Mouse (Mus musculus): ENCODE measurements around the gene Inka2. TPM values are rescaled to one million over a fixed set of nuclear protein-coding genes. Genes with fewer than 3 reads are reported as not detected.

The Inka2 gene
- polyA plus RNA-seq, 1 experiment from 2014 or later = 9.2 TPM

DNA sequence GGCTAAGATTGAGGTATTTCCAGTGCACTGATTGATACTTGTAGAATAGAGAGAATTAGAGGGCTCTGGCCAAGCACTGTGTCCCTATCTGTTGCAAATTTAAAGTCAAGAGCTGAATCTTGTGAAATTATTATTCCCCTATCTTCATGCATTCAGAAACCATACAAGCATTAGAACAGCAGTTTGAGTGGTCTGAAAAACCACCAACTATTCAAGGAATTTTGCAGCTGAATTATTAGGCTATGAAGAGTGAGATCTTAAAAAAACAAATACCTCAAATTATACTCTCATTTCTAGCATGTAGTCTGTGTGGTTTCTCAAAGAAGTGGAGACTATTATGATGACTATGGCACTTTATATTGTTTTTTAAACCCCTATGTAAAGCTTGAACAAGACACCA, 30.9 kb downstream of the Inka2 start:
- H3K9me3 ChIP-seq (replicated peaks) = no peaks in the 10 kb centered on the region
- peaks cover 29% of the 10 kb centered on the region for H3K36me3 ChIP-seq
- no peaks in the 10 kb centered on the region for H3K4me1 ChIP-seq
- H3K9ac ChIP-seq (replicated peaks) = no peak overlapping the region
- H3K4me2 ChIP-seq = no peak overlapping the region
- H3K27ac ChIP-seq (replicated peaks) = no peak overlapping the region
- H3K27me3 ChIP-seq (replicated peaks) = no peaks in the 10 kb centered on the region
- H3K4me3 ChIP-seq (replicated peaks) = no peak overlapping the region
- ATAC-seq (ENCODE audit: low FRiP score) = no peak

DNA sequence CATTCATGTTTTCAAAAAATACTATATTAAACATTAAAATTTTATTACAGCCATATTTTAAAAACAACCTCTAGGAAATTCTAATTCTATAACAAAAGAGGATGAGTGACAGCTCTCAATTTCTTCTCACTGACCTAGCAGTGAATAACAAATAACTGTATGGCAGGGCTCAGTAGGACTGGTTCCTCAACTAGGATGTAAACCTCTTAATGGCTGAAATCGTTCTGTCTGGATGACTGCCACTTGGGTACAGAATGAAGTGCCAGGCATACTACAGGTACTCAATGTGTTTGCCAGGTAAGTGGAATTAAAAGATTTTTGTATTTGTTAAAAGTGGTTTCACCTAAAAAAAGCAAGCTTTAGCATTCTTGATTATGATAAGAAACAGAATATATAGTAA, 31.7 kb downstream of the Inka2 start:
- WGBS = 89% methylated on average over 1 of the region's 1 CpGs
- H3K27me3 ChIP-seq (replicated peaks) = no peaks in the 10 kb centered on the region

DNA sequence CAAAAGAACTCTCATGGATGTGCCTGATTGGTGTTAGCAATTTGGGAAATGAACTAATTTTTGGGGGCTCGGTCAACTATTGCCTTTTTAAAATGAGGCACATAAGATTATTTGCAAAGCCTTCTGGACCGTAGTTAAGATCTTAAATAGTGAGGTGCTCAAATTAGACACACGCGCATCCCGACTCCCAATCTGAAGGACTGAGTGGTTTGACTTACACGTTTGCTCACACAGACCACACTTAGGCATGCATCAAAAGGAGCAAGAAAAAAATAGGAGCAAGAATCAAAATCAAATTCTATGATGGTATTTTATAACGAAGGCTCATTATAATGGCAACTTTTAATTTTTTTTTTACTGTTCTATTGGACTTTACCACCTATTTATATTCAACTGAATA, 32.7 kb downstream of the Inka2 start:
- Histone ChIP-seq H3K27ac (replicated peaks) (no peak overlapping the region), H3K4me2 (no peak overlapping the region), H3K9ac (replicated peaks) (no peak overlapping the region), H3K4me1 (no peaks in the 10 kb centered on the region), H3K9me3 (replicated peaks) (no peaks in the 10 kb centered on the region), H3K27me3 (replicated peaks) (no peaks in the 10 kb centered on the region), H3K36me3 (peaks cover 24% of the 10 kb centered on the region), H3K4me3 (replicated peaks) (no peak overlapping the region)
- ATAC-seq (ENCODE audit: low FRiP score) = no peak
- 98% methylated on average over 7 of the region's 7 CpGs for WGBS

More for the DNA sequence above, 31.7 kb downstream of the Inka2 start:
- Histone ChIP-seq H3K9me3 (replicated peaks) (no peaks in the 10 kb centered on the region), H3K4me2 (no peak overlapping the region), H3K4me3 (replicated peaks) (no peak overlapping the region), H3K27ac (replicated peaks) (no peak overlapping the region), H3K9ac (replicated peaks) (no peak overlapping the region), H3K36me3 (peaks cover 24% of the 10 kb centered on the region), H3K4me1 (no peaks in the 10 kb centered on the region)
- no peak for ATAC-seq (ENCODE audit: low FRiP score)

DNA sequence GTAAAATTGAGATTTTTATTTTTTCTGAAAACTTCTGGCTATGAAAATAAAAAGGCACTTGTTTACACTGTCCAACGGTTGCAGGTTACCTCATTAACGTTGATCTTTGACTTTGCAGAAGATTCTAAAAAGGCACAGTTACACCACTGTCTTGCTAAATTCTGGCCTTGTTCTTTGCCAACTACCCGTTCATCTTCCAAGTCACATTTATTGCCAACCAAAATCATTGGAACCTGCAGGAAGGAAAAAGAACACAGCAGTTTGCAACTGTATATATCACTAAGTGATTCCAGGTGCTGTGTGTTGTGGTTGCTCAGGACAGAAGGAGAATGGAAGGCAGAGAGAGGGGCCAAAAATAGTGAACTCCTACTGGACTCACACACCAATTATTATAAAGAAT, 33.3 kb downstream of the Inka2 start:
- ATAC-seq (ENCODE audit: low FRiP score) = no peak
- no peak overlapping the region for H3K4me3 ChIP-seq (replicated peaks)
- 96% methylated on average over 3 of the region's 3 CpGs for WGBS
- H3K36me3 ChIP-seq = peaks cover 24% of the 10 kb centered on the region
- H3K27ac ChIP-seq (replicated peaks) = no peak overlapping the region
- no peaks in the 10 kb centered on the region for H3K9me3 ChIP-seq (replicated peaks)
- no peak overlapping the region for H3K9ac ChIP-seq (replicated peaks)
- no peak overlapping the region for H3K4me2 ChIP-seq
- H3K27me3 ChIP-seq (replicated peaks) = no peaks in the 10 kb centered on the region
- H3K4me1 ChIP-seq = no peaks in the 10 kb centered on the region

DNA sequence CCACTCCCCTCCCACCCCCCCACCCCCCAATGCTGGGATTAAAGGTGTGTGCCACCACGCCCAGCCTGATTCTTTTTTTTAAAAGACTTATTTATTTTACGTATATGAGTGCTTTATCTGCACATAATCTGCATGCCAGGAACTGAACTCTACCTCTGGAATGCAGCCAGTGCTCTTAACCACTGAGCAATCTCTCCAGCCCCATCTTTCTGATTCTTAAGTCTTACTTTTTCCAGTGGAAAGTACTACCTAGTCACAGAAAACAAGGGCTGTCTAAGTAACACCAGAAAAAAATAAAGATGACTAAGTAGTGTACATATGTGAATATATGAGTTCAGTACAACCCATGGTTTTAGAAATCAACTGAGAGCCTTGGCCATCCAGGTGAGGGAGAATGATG, 42.1 kb downstream of the Inka2 start:
- Histone ChIP-seq H3K9ac (replicated peaks) (no peak overlapping the region), H3K27me3 (replicated peaks) (no peaks in the 10 kb centered on the region), H3K4me1 (no peaks in the 10 kb centered on the region), H3K36me3 (peaks cover 4% of the 10 kb centered on the region; the same call in 1 of the 2 replicates), H3K9me3 (replicated peaks) (no peaks in the 10 kb centered on the region), H3K4me3 (replicated peaks) (no peak overlapping the region), H3K27ac (replicated peaks) (no peak overlapping the region), H3K4me2 (no peak overlapping the region)
- ATAC-seq (ENCODE audit: low FRiP score) = no peak
- WGBS = 98% methylated on average over 2 of the region's 2 CpGs

DNA sequence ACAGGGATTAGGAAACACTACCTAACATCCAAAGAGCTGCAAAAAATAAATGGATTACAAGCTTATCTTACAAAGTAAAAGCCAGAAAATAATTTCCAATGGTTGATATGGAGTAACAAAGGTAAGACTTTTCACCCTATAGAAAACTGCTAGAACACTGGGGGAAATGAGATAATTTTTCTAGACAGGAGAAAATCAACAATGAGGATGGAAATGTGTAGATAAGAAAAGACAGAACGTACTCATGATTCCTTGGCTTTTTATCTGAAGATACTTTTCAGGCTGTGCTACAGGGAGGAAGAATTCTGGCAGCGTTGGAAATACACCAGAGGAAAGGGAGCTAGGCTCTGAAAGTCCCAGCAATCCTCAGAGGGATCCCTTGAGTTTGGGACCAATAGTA, 46.4 kb downstream of the Inka2 start:
- Histone ChIP-seq H3K9ac (replicated peaks) (no peak overlapping the region), H3K36me3 (peaks cover 4% of the 10 kb centered on the region; the same call in 1 of the 2 replicates), H3K4me3 (replicated peaks) (no peak overlapping the region), H3K4me2 (no peak overlapping the region), H3K4me1 (no peaks in the 10 kb centered on the region), H3K9me3 (replicated peaks) (no peaks in the 10 kb centered on the region), H3K27me3 (replicated peaks) (no peaks in the 10 kb centered on the region), H3K27ac (replicated peaks) (no peak overlapping the region)
- no peak for ATAC-seq (ENCODE audit: low FRiP score)
- WGBS = 92% methylated on average over 2 of the region's 2 CpGs

DNA sequence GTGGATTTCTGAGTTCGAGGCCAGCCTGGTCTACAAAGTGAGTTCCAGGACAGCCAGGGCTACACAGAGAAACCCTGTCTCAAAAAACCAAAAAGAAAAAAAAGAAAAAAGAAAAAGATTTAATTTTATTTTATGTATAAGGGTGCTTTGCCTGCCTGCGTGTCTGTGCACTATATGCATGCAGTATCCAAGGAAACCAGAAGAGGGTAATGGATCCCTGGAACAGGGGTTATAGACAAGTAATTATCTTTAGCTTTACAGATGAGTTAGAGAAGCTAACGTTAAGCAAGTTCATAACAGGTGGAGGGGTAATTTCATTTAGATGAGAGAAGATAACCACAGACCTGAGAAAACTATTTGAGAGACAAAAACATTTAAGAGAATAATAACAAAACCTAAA, 49.8 kb downstream of the Inka2 start:
- H3K4me2 ChIP-seq = no peak overlapping the region
- WGBS = 71% methylated on average over 3 of the region's 3 CpGs
- ATAC-seq (ENCODE audit: low FRiP score) = no peak
- H3K9me3 ChIP-seq (replicated peaks) = no peaks in the 10 kb centered on the region
- no peaks in the 10 kb centered on the region for H3K27me3 ChIP-seq (replicated peaks)
- no peaks in the 10 kb centered on the region for H3K36me3 ChIP-seq
- H3K9ac ChIP-seq (replicated peaks) = no peak overlapping the region
- H3K4me3 ChIP-seq (replicated peaks) = no peak overlapping the region
- H3K4me1 ChIP-seq = no peaks in the 10 kb centered on the region
- no peak overlapping the region for H3K27ac ChIP-seq (replicated peaks)

DNA sequence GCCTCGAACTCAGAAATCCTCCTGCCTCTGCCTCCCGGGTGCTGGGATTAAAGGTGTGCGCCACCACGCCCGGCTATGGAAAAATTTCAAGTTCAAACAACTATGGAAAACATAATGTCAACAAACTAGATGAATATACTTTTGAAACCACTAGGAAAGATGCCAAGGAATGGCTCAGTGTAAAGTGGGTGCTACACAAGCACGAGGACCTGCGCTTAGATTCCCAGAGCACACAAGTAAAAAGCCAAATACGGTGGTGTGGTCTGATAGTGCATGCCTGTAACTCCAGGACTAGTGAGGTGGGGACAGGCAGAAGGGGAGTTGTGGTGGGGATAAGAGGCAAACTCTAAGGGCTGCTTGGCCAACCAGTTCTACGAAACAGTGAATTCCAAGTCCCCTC, 50.7 kb downstream of the Inka2 start:
- Histone ChIP-seq H3K4me3 (replicated peaks) (no peak overlapping the region), H3K4me2 (no peak overlapping the region), H3K9ac (replicated peaks) (no peak overlapping the region), H3K27ac (replicated peaks) (no peak overlapping the region), H3K36me3 (no peaks in the 10 kb centered on the region), H3K9me3 (replicated peaks) (no peaks in the 10 kb centered on the region), H3K27me3 (replicated peaks) (no peaks in the 10 kb centered on the region), H3K4me1 (no peaks in the 10 kb centered on the region)
- ATAC-seq (ENCODE audit: low FRiP score) = no peak
- WGBS = 97% methylated on average over 9 of the region's 9 CpGs

DNA sequence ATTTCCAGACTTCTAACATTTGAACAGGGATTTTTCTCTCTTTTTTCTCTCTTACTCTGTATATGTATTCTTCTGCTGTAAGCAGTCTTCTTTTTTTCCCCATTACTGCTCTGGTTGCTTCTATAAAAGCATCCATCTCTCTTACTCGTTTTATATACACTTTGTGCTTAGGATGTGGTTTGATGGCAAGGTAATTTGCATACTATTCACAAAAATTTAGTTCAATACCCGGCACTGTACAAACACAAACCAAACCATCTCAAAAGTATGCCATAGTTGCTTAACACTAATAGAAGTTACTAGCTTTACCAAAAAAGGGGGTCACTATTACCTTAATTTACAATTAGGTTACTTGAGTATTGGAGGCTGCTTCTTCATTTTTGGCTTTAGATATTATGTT, 52.1 kb downstream of the Inka2 start:
- Histone ChIP-seq H3K4me3 (replicated peaks) (no peak overlapping the region), H3K4me2 (no peak overlapping the region), H3K9me3 (replicated peaks) (no peaks in the 10 kb centered on the region), H3K36me3 (no peaks in the 10 kb centered on the region), H3K27ac (replicated peaks) (no peak overlapping the region), H3K9ac (replicated peaks) (no peak overlapping the region), H3K4me1 (no peaks in the 10 kb centered on the region), H3K27me3 (replicated peaks) (no peaks in the 10 kb centered on the region)
- 73% methylated on average over 2 of the region's 2 CpGs for WGBS
- no peak for ATAC-seq (ENCODE audit: low FRiP score)

DNA sequence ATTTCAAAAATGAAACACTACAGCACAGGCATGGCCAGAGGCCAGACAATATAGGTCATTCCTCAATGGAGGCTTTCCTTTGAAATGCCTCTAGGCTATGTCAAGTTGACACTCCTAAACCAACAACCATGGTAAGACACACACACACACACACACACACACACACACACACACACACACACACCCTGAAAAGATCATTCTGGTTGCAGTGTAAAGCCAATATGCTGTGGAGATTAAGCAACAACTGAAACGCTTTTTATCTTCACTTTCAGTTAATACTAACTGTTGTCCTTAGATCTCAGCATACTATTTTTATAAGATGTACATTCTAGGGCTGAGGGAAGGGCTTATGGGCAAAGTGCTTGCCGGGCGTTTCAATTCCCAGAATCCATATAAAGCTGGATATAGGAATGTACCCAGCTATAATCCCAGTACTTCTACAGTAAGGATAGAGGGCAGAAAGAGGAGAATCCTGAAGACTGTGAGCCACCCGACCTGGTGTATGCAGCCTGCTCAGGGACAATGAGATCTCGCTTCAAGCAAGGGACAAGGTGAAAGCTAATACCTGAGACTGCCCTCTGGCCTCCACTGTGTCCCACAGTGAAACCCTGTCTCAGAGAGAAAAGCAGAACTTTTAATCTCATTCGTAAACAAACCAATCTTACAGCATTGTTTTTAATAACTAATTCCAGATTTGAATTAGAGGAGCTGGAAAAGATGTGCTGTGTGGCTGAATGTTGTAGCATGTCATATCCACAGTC, 53.1 kb downstream of the Inka2 start:
- H3K4me1 ChIP-seq = no peaks in the 10 kb centered on the region
- H3K9ac ChIP-seq (replicated peaks) = no peak overlapping the region
- no peak overlapping the region for H3K4me2 ChIP-seq
- H3K4me3 ChIP-seq (replicated peaks) = no peak overlapping the region
- no peaks in the 10 kb centered on the region for H3K36me3 ChIP-seq
- ATAC-seq (ENCODE audit: low FRiP score) = no peak
- H3K27ac ChIP-seq (replicated peaks) = no peak overlapping the region
- no peaks in the 10 kb centered on the region for H3K9me3 ChIP-seq (replicated peaks)
- no peaks in the 10 kb centered on the region for H3K27me3 ChIP-seq (replicated peaks)
- WGBS = 85% methylated on average over 6 of the region's 6 CpGs

DNA sequence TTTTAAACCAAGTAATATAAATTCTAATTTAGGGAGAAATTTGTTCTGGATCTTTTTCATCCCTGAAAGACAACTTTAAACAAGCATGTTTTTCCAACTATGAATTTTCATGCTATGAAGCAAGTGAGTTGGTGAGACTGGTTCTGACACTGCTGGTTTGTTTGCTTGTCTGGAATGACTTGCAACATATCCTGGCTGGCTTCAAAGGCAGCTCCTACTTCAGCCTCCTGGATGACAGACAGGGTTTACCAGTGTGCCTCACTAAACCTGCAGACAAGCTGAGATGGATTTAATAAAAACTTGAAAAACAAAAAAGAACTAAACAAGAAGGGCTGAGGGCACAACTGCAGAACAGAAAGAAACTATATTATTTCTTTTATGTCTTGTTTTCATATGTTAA, 53.7 kb downstream of the Inka2 start:
- Histone ChIP-seq H3K4me2 (no peak overlapping the region), H3K9ac (replicated peaks) (no peak overlapping the region), H3K36me3 (no peaks in the 10 kb centered on the region), H3K9me3 (replicated peaks) (no peaks in the 10 kb centered on the region), H3K27ac (replicated peaks) (no peak overlapping the region), H3K27me3 (replicated peaks) (no peaks in the 10 kb centered on the region), H3K4me1 (no peaks in the 10 kb centered on the region), H3K4me3 (replicated peaks) (no peak overlapping the region)
- ATAC-seq (ENCODE audit: low FRiP score) = no peak

DNA sequence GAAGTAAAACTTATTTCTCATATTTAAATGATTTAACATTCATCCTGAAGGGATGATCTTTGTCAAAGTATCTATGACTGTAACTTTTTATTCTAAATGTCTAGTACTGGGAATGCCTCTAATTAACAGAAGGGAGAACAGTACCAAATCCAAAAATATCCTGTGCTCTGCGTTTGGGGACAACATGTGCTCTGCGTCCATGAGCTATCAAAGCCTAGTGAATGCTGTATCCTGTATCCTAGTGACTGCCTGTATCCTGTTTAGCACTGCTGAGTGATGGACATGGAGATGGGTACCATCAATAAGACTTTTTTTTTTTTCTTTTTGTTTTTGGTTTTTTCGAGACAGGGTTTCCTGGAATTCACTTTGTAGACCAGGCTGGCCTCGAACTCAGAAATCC, 54.3 kb downstream of the Inka2 start:
- Histone ChIP-seq H3K36me3 (no peaks in the 10 kb centered on the region), H3K9ac (replicated peaks) (no peak overlapping the region), H3K27me3 (replicated peaks) (no peaks in the 10 kb centered on the region), H3K4me1 (0 out of 2 replicates have a peak, but pooled peaks cover 2% of the 10 kb centered on the region), H3K4me3 (replicated peaks) (no peak overlapping the region), H3K4me2 (no peak overlapping the region), H3K27ac (replicated peaks) (no peak overlapping the region), H3K9me3 (replicated peaks) (no peaks in the 10 kb centered on the region)
- ATAC-seq (ENCODE audit: low FRiP score) = no peak
- 94% methylated on average over 4 of the region's 4 CpGs for WGBS

Measured in neural tube, embryonic 15.5 days (tissue).